Mouse (Mus musculus) forebrain, embryonic 15.5 days (tissue): ENCODE data around the gene Rex1bd. TPM values are rescaled to one million over a fixed set of nuclear protein-coding genes. Genes with fewer than 3 reads are reported as not detected.

Source experiments
- ATAC-seq: fragments of 200-750 bp; cut with Nextera tagmentation; replicated peaks from 2 replicates; pipeline ENCODE4 v1.8.0; 2017; ENCODE audit warnings: mild to moderate bottlenecking, moderate TSS enrichment, moderate library complexity
- H3K27ac ChIP-seq: fragments of 300-500 bp; sonication (generic); replicated peaks from 2 replicates; pipeline ENCODE4 v1.5.1; 2015; ENCODE audit warnings: mild to moderate bottlenecking, inconsistent platforms
- H3K27me3 ChIP-seq: fragments of 300-500 bp; sonication (generic); 2 replicates; pipeline ENCODE4 v1.6.1; 2015; ENCODE audit warnings: inconsistent platforms
- H3K36me3 ChIP-seq: fragments of 300-500 bp; sonication (generic); 2 replicates; pipeline ENCODE4 v1.6.1; 2015; ENCODE audit warnings: mild to moderate bottlenecking, inconsistent platforms
- H3K4me1 ChIP-seq: fragments of 300-500 bp; sonication (generic); 2 replicates; pipeline ENCODE4 v1.6.1; 2015; ENCODE audit warnings: inconsistent platforms
- H3K4me2 ChIP-seq: fragments of 300-500 bp; sonication (generic); replicated peaks from 2 replicates; pipeline ENCODE4 v1.6.1; 2015; ENCODE audit warnings: mild to moderate bottlenecking, inconsistent platforms
- H3K4me3 ChIP-seq: fragments of 300-500 bp; sonication (generic); 2 replicates; pipeline ENCODE4 v1.5.1; 2015; ENCODE audit warnings: mild to moderate bottlenecking, inconsistent platforms
- H3K9ac ChIP-seq: fragments of 300-500 bp; sonication (generic); replicated peaks from 2 replicates; pipeline ENCODE4 v1.6.1; 2015; ENCODE audit warnings: mild to moderate bottlenecking, inconsistent platforms
- H3K9me3 ChIP-seq: fragments of 300-500 bp; sonication (generic); 2 replicates; pipeline ENCODE4 v1.6.1; 2016; ENCODE audit warnings: inconsistent platforms
- WGBS: fragments of 180-500 bp; shearing (Covaris S2); methylation state at CpG from one replicate; pipeline ENCODE4 v1.1.7; 2015; ENCODE audit warnings: mixed read lengths; 5-methylcytosine and 5-hydroxymethylcytosine counted together
- polyA plus RNA-seq: library from polyadenylated mRNA; unstranded; fragments of >200 nt; fragmentation: Nextera tagmentation; extraction: Ambion mirVana; gene quantifications from 2 replicates; pipeline ENCODE4 v1.2.1, GENCODE M21; 2015

The Rex1bd gene
- polyA plus RNA-seq, 1 experiment from 2014 or later, result 164 TPM

GRCm38 (mm10) chr8:70466305-70466704, 40.2 kb downstream of the Rex1bd start:
- no peak overlapping the region for H3K27ac ChIP-seq
- H3K4me3 ChIP-seq, result no peak overlapping the region
- no peaks in the 10 kb centered on the region for H3K36me3 ChIP-seq
- H3K9me3 ChIP-seq, result no peaks in the 10 kb centered on the region
- H3K4me2 ChIP-seq, result no peak overlapping the region
- peaks cover 3% of the 10 kb centered on the region; the same call in 1 of the 2 replicates for H3K4me1 ChIP-seq
- 90% methylated on average over 4 of the region's 4 CpGs for WGBS
- no peak for ATAC-seq
- H3K9ac ChIP-seq, result no peak overlapping the region
- H3K27me3 ChIP-seq, result no peaks in the 10 kb centered on the region

- Histone ChIP-seq H3K36me3 (no peaks in the 10 kb centered on the region), H3K4me1 (peaks cover 3% of the 10 kb centered on the region; the same call in 1 of the 2 replicates), H3K4me3 (no peak overlapping the region), H3K4me2 (no peak overlapping the region), H3K27me3 (no peaks in the 10 kb centered on the region), H3K9me3 (no peaks in the 10 kb centered on the region), H3K27ac (no peak overlapping the region), H3K9ac (no peak overlapping the region)
- 93% methylated on average over 4 of the region's 4 CpGs for WGBS
- ATAC-seq, result no peak
These were observed 40.9 kb downstream of the Rex1bd start for GRCm38 (mm10) chr8:70465701-70466100.

GRCm38 (mm10) chr8:70464162-70464561, 42.4 kb downstream of the Rex1bd start:
- no peaks in the 10 kb centered on the region for H3K9me3 ChIP-seq
- no peaks in the 10 kb centered on the region for H3K27me3 ChIP-seq
- no peaks in the 10 kb centered on the region for H3K36me3 ChIP-seq
- no peak overlapping the region for H3K27ac ChIP-seq
- H3K4me1 ChIP-seq, result no peaks in the 10 kb centered on the region; the same call in 1 of the 2 replicates
- H3K4me2 ChIP-seq, result no peak overlapping the region
- no peak for ATAC-seq
- no peak overlapping the region for H3K9ac ChIP-seq
- no peak overlapping the region for H3K4me3 ChIP-seq
- 94% methylated on average over 6 of the region's 6 CpGs for WGBS

- H3K36me3 ChIP-seq, result no peaks in the 10 kb centered on the region
- H3K9me3 ChIP-seq, result no peaks in the 10 kb centered on the region
- no peak for ATAC-seq
- no peaks in the 10 kb centered on the region; the same call in 1 of the 2 replicates for H3K4me1 ChIP-seq
- WGBS, result 58% methylated on average over 4 of the region's 4 CpGs
- no peak overlapping the region for H3K4me2 ChIP-seq
- H3K9ac ChIP-seq, result no peak overlapping the region
- H3K27ac ChIP-seq, result no peak overlapping the region
- H3K27me3 ChIP-seq, result no peaks in the 10 kb centered on the region
- no peak overlapping the region for H3K4me3 ChIP-seq
These were observed 43.2 kb downstream of the Rex1bd start for GRCm38 (mm10) chr8:70463306-70463705.

GRCm38 (mm10) chr8:70462516-70462813, 44.1 kb downstream of the Rex1bd start:
- 92% methylated on average over 8 of the region's 8 CpGs for WGBS
- ATAC-seq, result no peak
- H3K27me3 ChIP-seq, result no peaks in the 10 kb centered on the region

GRCm38 (mm10) chr8:70461765-70462515, 44.6 kb downstream of the Rex1bd start:
- Histone ChIP-seq H3K9ac (no peak overlapping the region), H3K4me2 (no peak overlapping the region), H3K9me3 (no peaks in the 10 kb centered on the region), H3K4me3 (no peak overlapping the region), H3K27me3 (no peaks in the 10 kb centered on the region), H3K27ac (no peak overlapping the region), H3K36me3 (no peaks in the 10 kb centered on the region), H3K4me1 (no peaks in the 10 kb centered on the region; the same call in 1 of the 2 replicates)
- WGBS, result 91% methylated on average over 16 of the region's 16 CpGs
- ATAC-seq, result no peak

More at GRCm38 (mm10) chr8:70462516-70462813, 44.1 kb downstream of the Rex1bd start:
- no peak overlapping the region for H3K4me3 ChIP-seq
- H3K4me1 ChIP-seq, result no peaks in the 10 kb centered on the region; the same call in 1 of the 2 replicates
- H3K36me3 ChIP-seq, result no peaks in the 10 kb centered on the region
- no peak overlapping the region for H3K9ac ChIP-seq
- H3K27ac ChIP-seq, result no peak overlapping the region
- H3K9me3 ChIP-seq, result no peaks in the 10 kb centered on the region
- no peak overlapping the region for H3K4me2 ChIP-seq

- H3K4me2 ChIP-seq, result no peak overlapping the region
- no peak overlapping the region for H3K27ac ChIP-seq
- 76% methylated on average over 9 of the region's 9 CpGs for WGBS
- no peak overlapping the region for H3K4me3 ChIP-seq
- H3K9ac ChIP-seq, result no peak overlapping the region
- no peaks in the 10 kb centered on the region for H3K27me3 ChIP-seq
- no peaks in the 10 kb centered on the region; the same call in 1 of the 2 replicates for H3K4me1 ChIP-seq
- no peak for ATAC-seq
- no peaks in the 10 kb centered on the region for H3K9me3 ChIP-seq
- no peaks in the 10 kb centered on the region for H3K36me3 ChIP-seq
These were observed 45.9 kb downstream of the Rex1bd start for GRCm38 (mm10) chr8:70460606-70461005.

- no peak for ATAC-seq
- Histone ChIP-seq H3K27me3 (no peaks in the 10 kb centered on the region), H3K4me2 (no peak overlapping the region), H3K9ac (no peak overlapping the region), H3K9me3 (no peaks in the 10 kb centered on the region), H3K36me3 (no peaks in the 10 kb centered on the region), H3K27ac (no peak overlapping the region), H3K4me1 (no peaks in the 10 kb centered on the region; the same call in 1 of the 2 replicates), H3K4me3 (no peak overlapping the region)
- 93% methylated on average over 5 of the region's 5 CpGs for WGBS
These were observed 46.4 kb downstream of the Rex1bd start for GRCm38 (mm10) chr8:70460199-70460598.

GRCm38 (mm10) chr8:70459636-70460035, 46.9 kb downstream of the Rex1bd start:
- no peak overlapping the region for H3K4me3 ChIP-seq
- H3K4me2 ChIP-seq, result no peak overlapping the region
- no peaks in the 10 kb centered on the region for H3K36me3 ChIP-seq
- no peak overlapping the region for H3K27ac ChIP-seq
- no peak overlapping the region for H3K9ac ChIP-seq
- WGBS, result 94% methylated on average over 2 of the region's 2 CpGs
- no peaks in the 10 kb centered on the region for H3K9me3 ChIP-seq
- ATAC-seq, result no peak
- H3K4me1 ChIP-seq, result no peaks in the 10 kb centered on the region; the same call in 1 of the 2 replicates
- H3K27me3 ChIP-seq, result no peaks in the 10 kb centered on the region

GRCm38 (mm10) chr8:70458462-70458861, 48.1 kb downstream of the Rex1bd start:
- Histone ChIP-seq H3K4me1 (no peaks in the 10 kb centered on the region; the same call in 1 of the 2 replicates), H3K36me3 (no peaks in the 10 kb centered on the region), H3K4me2 (no peak overlapping the region), H3K27me3 (no peaks in the 10 kb centered on the region), H3K9me3 (no peaks in the 10 kb centered on the region), H3K27ac (no peak overlapping the region), H3K9ac (no peak overlapping the region), H3K4me3 (no peak overlapping the region)
- 85% methylated on average over 3 of the region's 3 CpGs for WGBS
- no peak for ATAC-seq

GRCm38 (mm10) chr8:70457882-70458281, 48.7 kb downstream of the Rex1bd start:
- no peaks in the 10 kb centered on the region for H3K4me1 ChIP-seq
- no peaks in the 10 kb centered on the region for H3K9me3 ChIP-seq
- H3K4me3 ChIP-seq, result no peak overlapping the region
- H3K9ac ChIP-seq, result no peak overlapping the region
- H3K4me2 ChIP-seq, result no peak overlapping the region
- no peak overlapping the region for H3K27ac ChIP-seq
- no peaks in the 10 kb centered on the region for H3K36me3 ChIP-seq
- no peaks in the 10 kb centered on the region for H3K27me3 ChIP-seq
- ATAC-seq, result no peak
- WGBS, result 88% methylated on average over 6 of the region's 6 CpGs

- H3K36me3 ChIP-seq, result peaks cover 4% of the 10 kb centered on the region
- no peaks in the 10 kb centered on the region for H3K4me1 ChIP-seq
- ATAC-seq, result no peak
- no peak overlapping the region for H3K9ac ChIP-seq
- 96% methylated on average over 1 of the region's 1 CpGs for WGBS
- H3K27ac ChIP-seq, result no peak overlapping the region
- H3K4me2 ChIP-seq, result no peak overlapping the region
- H3K27me3 ChIP-seq, result no peaks in the 10 kb centered on the region
- no peaks in the 10 kb centered on the region for H3K9me3 ChIP-seq
- no peak overlapping the region for H3K4me3 ChIP-seq
These were observed 49.6 kb downstream of the Rex1bd start for GRCm38 (mm10) chr8:70456996-70457395.
